Mouse (Mus musculus) brain, embryonic 14.5 days (tissue): ENCODE data around the gene Fcgr3.

Experiments
- CTCF ChIP-seq: fragments of 200-500 bp; IDR thresholded peaks from 2 replicates; pipeline ENCODE4 v1.5.1; 2012; ENCODE audit warnings: inconsistent platforms, mild to moderate bottlenecking, moderate library complexity, borderline replicate concordance; ENCODE audit not compliant: insufficient read depth, insufficient read length; ENCODE audit errors: extremely low read depth
- POLR2A ChIP-seq: fragments of 200-500 bp; IDR thresholded peaks from 2 replicates; pipeline ENCODE4 v1.6.1; 2012; ENCODE audit warnings: mild to moderate bottlenecking, inconsistent platforms, borderline replicate concordance; ENCODE audit not compliant: poor library complexity, insufficient read depth, insufficient read length, severe bottlenecking; ENCODE audit errors: extremely low read depth

- no peak for TF ChIP-seq CTCF
- no peak for TF ChIP-seq POLR2A
These were observed 47.1 kb downstream of the Fcgr3 start for GRCm38 (mm10) chr1:171017468-171018158.
